Mouse (Mus musculus) T-helper 2 cell (primary cell): ENCODE data around the gene Gna12.

Source experiments
- in situ Hi-C: fragments of 300-600 bp; cut with MboI, MseI; formaldehyde crosslinking; loops from one replicate; pipeline ENCODE4 v1.15.1; 2025; ENCODE audit warnings: high pct_unique_total_duplicates

Gna12 gene

GRCm38 (mm10) chr5:140796051-140796450 lies 34.2 kb downstream of the Gna12 start:
- in situ Hi-C loops: no loop called here

DNA sequence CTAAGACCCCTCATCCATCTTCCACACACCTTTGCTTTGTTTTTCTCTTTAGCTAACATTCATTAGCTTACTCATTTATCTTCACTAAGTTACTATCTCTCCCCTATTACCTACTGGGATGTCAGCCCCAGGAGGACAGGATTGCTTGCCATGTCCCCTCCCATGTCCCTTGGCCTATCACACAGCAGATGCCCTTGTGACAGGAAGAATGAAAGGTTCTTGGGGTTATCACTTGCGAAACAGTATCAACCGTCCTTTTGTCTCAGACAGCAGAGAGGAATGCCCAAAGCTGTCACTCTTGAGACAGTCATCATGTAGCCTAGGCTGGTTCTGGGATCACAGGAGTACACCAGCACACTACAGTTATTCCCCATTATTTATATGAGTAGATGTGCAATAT lies 35.1 kb downstream of the Gna12 start:
- in situ Hi-C loops: no loop called here

DNA sequence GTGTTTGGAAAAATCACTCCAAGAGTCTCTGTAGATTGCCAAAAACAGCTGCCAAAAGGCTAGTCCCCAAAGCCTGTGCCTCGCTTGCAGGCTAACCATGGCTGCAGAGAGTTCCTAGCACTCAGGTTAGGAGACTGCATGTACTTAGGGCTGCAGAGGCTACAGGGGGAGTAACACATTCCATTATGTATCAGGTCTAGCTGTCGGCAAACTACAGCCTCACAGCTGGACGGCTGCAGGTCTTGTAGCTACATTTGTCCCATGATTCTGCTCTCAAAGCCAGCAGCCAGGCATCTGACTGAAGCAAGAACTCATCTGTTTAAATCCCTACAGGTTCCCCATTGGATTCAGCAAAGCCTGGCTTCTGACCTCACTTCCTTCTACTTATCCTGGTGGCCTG lies 35.5 kb downstream of the Gna12 start:
- in situ Hi-C loops: no loop called here

- in situ Hi-C loops: no loop called here
These were observed 38.0 kb downstream of the Gna12 start for GRCm38 (mm10) chr5:140792233-140792632.

GRCm38 (mm10) chr5:140790937-140791877 lies 39.0 kb downstream of the Gna12 start:
- in situ Hi-C loops: no loop called here

- in situ Hi-C loops: no loop called here
These were observed 39.8 kb downstream of the Gna12 start for GRCm38 (mm10) chr5:140790392-140790791.

GRCm38 (mm10) chr5:140789561-140789960 lies 40.7 kb downstream of the Gna12 start:
- in situ Hi-C loops: loop anchor here (10.0 kb wide), 1 partner anchor 1065 kb away; no protein-coding TSS in a partner anchor

DNA sequence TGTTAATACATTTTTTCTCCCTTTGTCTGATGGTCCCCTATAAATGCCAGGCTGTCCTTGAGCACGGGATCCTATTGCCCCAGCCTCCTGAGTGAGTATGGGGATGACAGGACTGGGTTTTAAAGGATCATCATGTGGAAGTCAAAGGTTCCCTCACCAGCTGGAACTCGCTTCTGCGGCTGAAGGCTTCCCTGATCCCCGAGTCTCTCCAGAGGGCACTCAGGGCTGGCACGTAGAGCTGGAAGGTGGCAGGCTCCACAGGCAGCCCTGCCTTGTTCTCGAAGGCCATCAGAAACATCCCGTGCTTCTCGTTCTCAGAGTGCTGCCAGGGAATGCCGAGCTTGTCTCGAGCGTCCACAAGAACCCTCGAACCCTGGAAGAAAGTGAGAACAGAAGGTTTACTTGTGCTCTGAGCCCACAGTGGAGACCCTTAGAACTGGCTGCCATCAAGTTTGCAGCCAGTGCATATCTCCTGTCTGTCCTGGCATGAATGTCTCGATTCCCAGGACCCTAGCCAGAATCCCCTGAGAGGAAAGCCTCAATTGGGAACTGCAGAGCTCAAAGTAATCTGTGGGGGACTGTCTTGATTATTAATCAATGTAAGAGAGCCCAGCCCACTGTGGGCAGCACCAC lies 44.9 kb downstream of the Gna12 start:
- in situ Hi-C loops: loop anchor here (10.0 kb wide), 1 partner anchor 1069 kb away; no protein-coding TSS in a partner anchor

GRCm38 (mm10) chr5:140784288-140784687 lies 45.9 kb downstream of the Gna12 start:
- in situ Hi-C loops: loop anchor here (10.0 kb wide), 1 partner anchor 1071 kb away; no protein-coding TSS in a partner anchor

DNA sequence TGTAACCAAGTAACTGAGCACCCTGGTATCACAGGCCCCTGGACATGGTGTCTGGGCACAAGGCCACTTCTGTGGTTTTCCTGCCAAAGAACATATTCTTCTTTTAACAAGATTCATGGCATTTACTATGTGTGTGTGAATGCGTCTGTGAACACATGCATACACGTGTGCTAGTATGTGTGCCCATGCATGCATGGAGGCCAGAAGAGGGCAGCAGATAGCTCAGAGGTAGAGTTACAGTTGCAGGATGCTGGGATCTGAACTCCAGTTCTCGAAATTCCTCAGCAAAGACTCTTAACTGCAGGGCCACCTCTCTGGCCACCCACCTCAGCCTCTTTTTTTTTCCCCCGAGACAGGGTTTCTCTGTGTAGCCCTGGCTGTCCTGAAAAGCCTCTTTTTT lies 46.7 kb downstream of the Gna12 start:
- in situ Hi-C loops: loop anchor here (10.0 kb wide), 1 partner anchor 1071 kb away; no protein-coding TSS in a partner anchor

- in situ Hi-C loops: loop anchor here (10.0 kb wide), 1 partner anchor 1073 kb away; no protein-coding TSS in a partner anchor
These were observed 48.2 kb downstream of the Gna12 start for GRCm38 (mm10) chr5:140781886-140782572.

- in situ Hi-C loops: loop anchor here (10.0 kb wide), 1 partner anchor 1074 kb away; no protein-coding TSS in a partner anchor
These were observed 49.1 kb downstream of the Gna12 start for GRCm38 (mm10) chr5:140781122-140781521.

DNA sequence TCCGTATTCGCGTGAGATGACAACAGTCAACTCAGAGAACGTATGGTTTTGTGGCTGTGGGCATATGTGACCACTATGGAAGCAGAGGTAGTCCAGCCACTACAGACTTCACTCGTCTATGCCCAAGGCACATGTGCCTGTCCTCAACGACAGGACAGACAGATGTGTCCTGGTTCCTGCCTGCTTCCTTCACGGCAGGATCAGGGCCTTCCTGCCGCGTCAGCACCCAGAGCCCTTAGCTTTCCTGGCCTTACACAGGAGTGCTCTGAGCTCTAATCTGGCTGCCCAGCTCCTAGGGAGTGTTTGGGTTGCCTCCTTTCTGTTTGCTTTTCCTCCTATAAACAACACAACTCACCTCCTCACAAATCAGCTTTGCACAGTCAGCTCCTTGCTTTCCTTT lies 53.3 kb downstream of the Gna12 start:
- in situ Hi-C loops: no loop called here

DNA sequence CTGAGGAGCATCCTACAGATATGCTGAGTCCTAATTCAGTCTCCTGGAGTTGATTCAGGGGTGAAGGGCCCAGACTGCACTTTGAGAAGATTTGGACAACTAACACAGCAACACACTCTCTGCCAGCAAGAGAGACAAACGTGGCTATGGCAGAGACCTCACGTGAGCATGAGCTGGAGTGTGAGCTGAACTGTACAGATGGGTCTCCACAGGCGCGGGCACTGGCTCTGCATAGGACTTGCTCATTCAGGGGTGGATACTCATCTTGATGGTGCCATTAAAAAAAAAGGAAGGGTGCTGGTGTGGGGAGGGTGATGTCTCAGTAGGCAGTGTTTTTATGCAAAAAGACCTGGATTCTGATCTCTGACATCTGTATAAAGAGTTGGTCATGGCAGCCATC lies 55.1 kb downstream of the Gna12 start:
- in situ Hi-C loops: no loop called here

DNA sequence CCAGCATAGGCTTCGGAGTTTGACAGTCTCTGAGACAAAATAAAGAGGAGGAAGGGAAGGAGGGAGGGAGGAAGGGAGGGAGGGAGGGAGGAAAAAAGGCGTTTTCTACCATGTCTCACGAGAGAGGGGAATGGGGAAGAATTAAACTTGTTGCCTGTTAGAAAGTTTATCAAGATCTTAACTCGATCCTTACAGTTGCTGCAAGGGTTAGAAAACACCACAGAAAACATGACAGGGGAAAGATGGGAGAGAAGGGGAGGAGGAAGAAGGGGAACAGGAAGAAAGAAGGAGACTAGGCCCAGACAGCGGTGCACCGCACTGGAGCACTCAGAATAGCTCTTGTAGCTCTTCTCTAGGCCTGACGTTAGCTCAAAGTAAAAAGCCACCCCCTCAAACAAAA lies 58.1 kb downstream of the Gna12 start:
- in situ Hi-C loops: no loop called here

GRCm38 (mm10) chr5:140771612-140772011 lies 58.6 kb downstream of the Gna12 start:
- in situ Hi-C loops: no loop called here

DNA sequence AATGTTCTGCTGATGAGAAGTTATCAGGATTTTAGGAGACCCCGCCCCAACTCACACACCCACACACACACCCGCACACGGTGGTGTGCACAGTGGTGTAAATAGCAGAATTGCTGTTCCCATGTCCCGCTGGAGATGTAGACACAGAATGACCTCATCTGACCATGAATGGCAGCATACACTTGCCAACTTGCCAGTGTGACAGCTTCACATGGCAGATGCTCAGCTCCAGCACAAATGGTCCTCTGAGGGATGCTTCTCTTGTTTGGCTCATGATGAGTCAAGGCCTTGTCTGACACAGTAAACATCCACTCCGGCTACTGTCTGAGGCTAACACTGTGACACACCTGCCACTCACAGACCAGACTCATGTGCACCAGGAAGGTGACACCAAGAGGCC lies 61.9 kb downstream of the Gna12 start:
- in situ Hi-C loops: no loop called here

DNA sequence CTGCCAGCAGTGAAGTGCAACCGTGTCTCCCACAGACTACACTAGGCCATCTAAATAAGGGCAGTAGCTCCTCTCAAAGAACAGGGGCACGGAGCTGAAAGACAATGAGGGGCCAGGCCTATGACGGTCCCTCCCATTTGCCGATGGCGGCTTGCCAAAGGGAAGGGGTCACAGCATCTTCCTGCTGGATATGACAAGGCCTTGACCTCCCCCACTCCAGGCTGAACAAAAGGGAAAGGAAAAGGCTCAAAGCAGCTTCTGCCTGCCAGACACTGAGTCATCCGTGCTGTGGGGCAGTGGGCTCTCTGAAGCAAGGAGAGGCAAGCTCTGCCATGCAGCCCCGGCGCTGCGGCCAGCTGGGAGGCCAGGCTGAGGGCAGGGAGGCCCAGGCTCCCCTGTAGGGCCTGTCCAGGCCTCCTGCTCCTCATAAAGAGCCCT lies 62.5 kb downstream of the Gna12 start:
- in situ Hi-C loops: no loop called here

GRCm38 (mm10) chr5:140766566-140766965 lies 63.7 kb downstream of the Gna12 start:
- in situ Hi-C loops: no loop called here

GRCm38 (mm10) chr5:140764921-140765613 lies 65.2 kb downstream of the Gna12 start:
- in situ Hi-C loops: no loop called here

DNA sequence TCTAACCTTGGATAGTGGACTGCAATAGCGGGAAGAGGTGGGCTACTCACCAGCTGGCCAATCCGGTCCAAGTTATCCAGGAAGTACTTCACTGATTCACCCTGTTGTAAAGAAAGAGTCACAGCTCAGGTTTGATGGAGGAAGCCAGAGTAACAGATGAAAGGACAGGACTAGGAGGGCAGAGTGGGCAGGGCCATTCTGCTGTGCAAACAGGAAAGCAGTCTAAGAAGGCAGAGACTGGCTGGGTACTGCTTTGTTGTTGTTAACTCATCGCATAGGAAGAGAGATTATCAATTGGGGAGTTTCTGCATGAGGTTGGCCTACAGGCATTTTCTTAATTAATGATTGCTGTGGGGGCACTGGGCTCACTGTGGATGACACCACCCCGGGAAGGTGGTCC lies 67.7 kb downstream of the Gna12 start:
- in situ Hi-C loops: no loop called here
